Mouse (Mus musculus) cerebellum, adult 11 months (tissue): ENCODE results near the gene Nudt16l1.

ENCODE experiments used
- DNase-seq: peaks from one replicate; pipeline ENCODE4 v3.0.0; 2022

Nudt16l1 gene

GRCm38 (mm10) chr16:4960260-4960659, 21.7 kb downstream of the Nudt16l1 start:
- no peak for DNase-seq

GRCm38 (mm10) chr16:4963346-4963745, 24.8 kb downstream of the Nudt16l1 start:
- no peak for DNase-seq

- DNase-seq: peak; percentile 98
Measured at GRCm38 (mm10) chr16:4963797-4964709, 25.5 kb downstream of the Nudt16l1 start, which contains the start of gene Anks3. Gene Anks3 (minus strand): TSS chr16:4964205.

GRCm38 (mm10) chr16:4964731-4965391, 26.3 kb downstream of the Nudt16l1 start:
- DNase-seq: no peak

- peak; percentile 51 for DNase-seq
Measured at GRCm38 (mm10) chr16:4965392-4966129, 27.0 kb downstream of the Nudt16l1 start.

GRCm38 (mm10) chr16:4968426-4968825, 29.9 kb downstream of the Nudt16l1 start:
- no peak for DNase-seq

- DNase-seq: no peak
Measured at GRCm38 (mm10) chr16:4969055-4969843, 30.7 kb downstream of the Nudt16l1 start.

GRCm38 (mm10) chr16:4971626-4972025, 33.1 kb downstream of the Nudt16l1 start:
- no peak for DNase-seq

GRCm38 (mm10) chr16:4974521-4974920, 36.0 kb downstream of the Nudt16l1 start:
- DNase-seq: peak; percentile 52

GRCm38 (mm10) chr16:4976180-4976579, 37.6 kb downstream of the Nudt16l1 start:
- peak; percentile 57 for DNase-seq

- no peak for DNase-seq
Measured at GRCm38 (mm10) chr16:4978275-4979051, 39.9 kb downstream of the Nudt16l1 start.

GRCm38 (mm10) chr16:4979755-4980380, 41.3 kb downstream of the Nudt16l1 start:
- no peak for DNase-seq

GRCm38 (mm10) chr16:4984717-4985116, 46.2 kb downstream of the Nudt16l1 start:
- no peak for DNase-seq
